Mouse (Mus musculus): Measurements from ENCODE around the gene Prr7.
"Not testable (repeated sequence)": the region's sequence is repeated elsewhere in the genome, so short reads cannot be mapped to it uniquely, and the experiment has no call there.

The Prr7 gene

GRCm38 (mm10) chr13:55464027-55464884 is at the start of gene Prr7:
Gene Prr7, plus strand, starts transcription at chr13:55464267.
- no peak for DNase-seq (ENCODE audit: low read depth)

- no peak for DNase-seq (ENCODE audit: low read depth)
These were observed 49.2 kb upstream of the Prr7 start, which contains the start of gene Pfn3 for GRCm38 (mm10) chr13:55414743-55415380. Gene Pfn3, minus strand, starts transcription at chr13:55415232.

GRCm38 (mm10) chr13:55418004-55418403 is 46.1 kb upstream of the Prr7 start:
- peak; percentile 82 for DNase-seq (ENCODE audit: low read depth)

DNA sequence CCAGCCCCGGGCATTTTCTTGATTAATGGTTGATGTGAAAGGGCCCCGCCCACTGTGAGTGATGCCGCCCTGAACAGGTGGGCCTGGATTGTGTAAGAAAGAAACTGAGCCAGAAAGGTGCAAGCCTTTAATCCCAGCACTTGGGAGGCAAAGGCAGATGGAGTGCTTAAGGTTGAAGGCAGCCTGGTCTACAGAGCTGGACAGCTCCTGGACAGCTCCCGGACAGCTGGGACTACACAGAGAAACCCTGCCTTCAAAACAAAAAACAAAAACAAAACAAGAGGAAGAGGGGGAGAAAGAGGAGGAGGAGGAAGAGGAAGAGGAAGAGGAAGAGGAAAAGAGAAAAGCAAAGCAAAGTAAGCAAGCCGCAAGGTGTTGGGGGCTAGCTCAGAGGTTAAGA is 44.9 kb upstream of the Prr7 start:
- no peak for DNase-seq (ENCODE audit: low read depth)

GRCm38 (mm10) chr13:55420018-55420932 is 43.8 kb upstream of the Prr7 start:
- no peak for DNase-seq (ENCODE audit: low read depth)

GRCm38 (mm10) chr13:55420933-55421800 is 42.9 kb upstream of the Prr7 start:
- DNase-seq (ENCODE audit: low read depth): no peak

- DNase-seq (ENCODE audit: low read depth): no peak
These were observed 37.5 kb upstream of the Prr7 start, which contains the start of gene F12 for GRCm38 (mm10) chr13:55426613-55427012. Gene F12, minus strand, starts transcription at chr13:55426793.

GRCm38 (mm10) chr13:55429226-55429888 is 34.7 kb upstream of the Prr7 start:
- DNase-seq (ENCODE audit: low read depth): no peak

GRCm38 (mm10) chr13:55430566-55430965 is 33.5 kb upstream of the Prr7 start:
- DNase-seq (ENCODE audit: low read depth): no peak

DNA sequence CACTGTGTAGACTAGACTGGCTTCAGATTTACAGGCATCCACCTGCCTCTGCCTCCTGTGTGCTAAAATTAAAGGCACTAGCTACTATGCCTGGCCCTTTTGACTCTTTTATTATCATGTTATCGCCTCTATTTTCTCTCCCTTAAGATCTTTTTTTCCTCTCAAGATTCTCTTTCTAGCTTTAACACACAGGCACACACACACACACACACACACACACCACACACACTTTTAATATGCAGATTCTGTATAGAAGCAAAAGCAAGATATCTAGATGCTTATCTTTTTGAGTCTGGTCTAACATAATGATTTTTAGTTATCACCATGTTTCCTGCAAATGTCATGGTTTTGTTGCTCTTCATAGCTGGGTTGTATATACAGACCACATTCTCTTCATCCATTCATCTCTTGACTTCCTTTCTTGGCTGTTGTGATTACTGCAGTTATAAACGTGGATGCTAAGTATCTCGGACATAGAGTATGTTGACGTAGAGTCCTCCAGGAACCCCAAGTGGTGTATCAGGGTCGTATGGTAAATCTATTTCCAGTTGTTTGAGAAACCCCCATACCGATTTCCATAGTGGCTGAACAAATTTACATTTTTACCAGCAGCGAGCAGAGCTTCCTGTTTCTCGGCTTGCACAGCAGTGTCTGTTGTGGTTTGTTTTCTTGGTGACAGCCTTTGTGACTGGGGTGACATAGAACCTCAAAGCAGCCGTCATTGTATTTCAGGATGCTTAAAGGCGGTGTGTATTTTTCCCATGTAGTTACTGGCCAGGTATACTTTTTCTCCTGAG is 32.0 kb upstream of the Prr7 start:
- no peak for DNase-seq (ENCODE audit: low read depth)

DNA sequence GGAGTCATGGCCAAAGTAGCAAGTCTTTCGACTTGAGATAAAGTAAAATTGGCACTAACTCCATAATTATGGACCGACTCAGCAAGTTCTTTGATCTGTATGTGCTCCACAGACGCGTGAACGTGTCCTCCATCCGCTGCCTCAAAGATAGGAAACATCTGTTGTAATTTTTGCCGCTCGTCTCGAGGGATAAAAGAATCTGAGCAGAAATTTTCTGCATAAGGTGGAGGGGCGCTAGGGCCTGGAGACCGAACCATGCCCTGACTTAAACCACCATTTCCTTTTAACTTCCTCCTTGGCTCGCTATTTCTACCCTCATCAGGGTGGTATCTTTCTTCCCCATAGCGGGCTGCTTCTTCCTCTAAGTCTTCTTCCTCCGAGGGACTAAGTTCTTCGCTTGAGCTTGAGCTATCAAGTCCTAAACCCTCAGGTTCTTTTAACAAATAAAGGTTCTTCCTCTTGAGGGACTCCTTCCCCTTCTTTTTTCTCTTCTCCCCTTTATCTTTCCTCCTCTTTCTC is 26.9 kb upstream of the Prr7 start:
- DNase-seq (ENCODE audit: low read depth): not testable (repeated sequence)

DNA sequence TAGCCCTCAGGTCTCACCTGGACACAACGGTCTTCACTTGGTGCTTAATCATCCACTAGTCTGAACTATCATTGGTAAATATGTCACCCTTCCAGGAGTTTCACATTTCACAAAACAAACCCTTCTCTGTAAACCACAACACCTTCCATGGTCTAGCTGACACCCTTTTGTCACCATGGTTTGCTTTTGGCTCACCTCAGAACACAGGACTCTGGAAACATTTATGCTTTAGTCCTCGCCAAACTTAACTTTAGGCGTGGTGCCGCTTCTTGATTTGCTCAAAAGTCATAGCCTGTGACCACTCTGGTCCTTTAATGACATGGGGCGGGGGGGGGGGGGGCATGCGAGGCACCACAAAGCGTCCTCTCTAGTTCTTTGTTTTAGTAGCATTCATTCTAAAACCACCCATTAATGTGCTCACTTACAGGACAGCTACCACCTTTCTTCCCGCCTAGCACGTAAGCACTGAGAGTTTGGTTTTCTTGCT is 20.2 kb upstream of the Prr7 start:
- DNase-seq (ENCODE audit: low read depth): no peak

GRCm38 (mm10) chr13:55444286-55444936 is 19.7 kb upstream of the Prr7 start:
- no peak for DNase-seq (ENCODE audit: low read depth)

- peak; percentile 99 for DNase-seq (ENCODE audit: low read depth)
These were observed 19.1 kb upstream of the Prr7 start, which contains the start of gene Grk6 for GRCm38 (mm10) chr13:55444937-55445315. Gene Grk6, plus strand, starts transcription at chr13:55445072.

- no peak for DNase-seq (ENCODE audit: low read depth)
These were observed 18.5 kb upstream of the Prr7 start for GRCm38 (mm10) chr13:55445361-55446091.

DNA sequence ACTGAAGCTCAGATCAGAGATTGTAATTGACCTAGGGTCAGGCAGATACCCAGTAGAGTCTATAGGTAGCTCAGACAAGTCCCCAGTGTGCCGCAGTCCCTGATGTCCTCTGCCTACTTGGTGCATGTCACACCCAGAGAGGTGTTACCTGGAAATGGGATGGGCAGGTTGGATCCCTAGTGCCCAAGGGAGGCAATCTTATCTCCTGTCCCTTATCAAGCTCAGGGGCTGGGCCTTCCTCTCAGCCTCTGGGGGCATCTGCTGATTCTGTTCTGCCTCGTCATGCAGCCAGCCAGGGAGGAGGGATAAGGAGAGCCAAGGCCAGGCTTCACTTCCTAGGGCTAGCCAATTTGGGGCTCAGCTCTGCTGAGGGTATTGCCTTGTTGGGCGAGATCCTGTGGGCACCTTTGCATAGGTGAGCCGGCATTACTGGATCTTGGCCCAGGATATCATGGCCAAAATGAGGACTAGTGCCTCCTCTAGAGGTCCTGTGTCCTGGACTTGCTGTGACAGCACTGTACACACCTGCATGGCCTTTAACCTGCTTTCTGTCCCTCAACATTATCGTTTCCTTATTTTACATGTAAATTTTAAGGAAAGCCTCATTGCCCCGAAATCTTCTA is 17.5 kb upstream of the Prr7 start:
- DNase-seq (ENCODE audit: low read depth): no peak

- no peak for DNase-seq (ENCODE audit: low read depth)
These were observed 16.5 kb upstream of the Prr7 start for GRCm38 (mm10) chr13:55447543-55447943.

DNA sequence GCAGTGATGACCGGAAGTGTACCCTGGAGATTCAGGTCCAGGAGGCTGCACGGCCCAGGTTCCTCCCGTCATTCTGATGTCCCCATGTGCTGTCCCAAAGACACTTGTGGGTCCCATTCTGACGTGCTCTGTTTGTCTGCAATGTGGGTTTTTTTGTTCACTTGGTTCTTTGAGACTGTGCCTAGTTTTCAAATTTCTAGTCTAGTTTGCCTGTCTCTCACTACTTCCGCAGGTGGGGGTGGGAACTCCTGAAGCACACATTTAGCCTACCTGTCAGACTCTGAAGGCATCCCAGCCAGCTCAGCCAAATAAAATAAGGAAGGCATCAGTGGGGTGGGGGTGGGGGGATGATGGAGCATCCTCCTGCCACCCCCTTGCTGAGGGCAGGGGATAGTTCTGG is 15.9 kb upstream of the Prr7 start:
- DNase-seq (ENCODE audit: low read depth): no peak
